Mouse (Mus musculus) spleen, postnatal 36 days (tissue): Measurements from ENCODE around the gene Gm11077.
A peak's percentile ranks its signal among the peaks of the same experiment; 100 is the strongest.

Source experiments
- DNase-seq, 2 experiments: peaks; one replicate each; pipeline ENCODE4 v3.0.0; 2022; ENCODE audit warnings: low spot score in 2 of 2, mixed read lengths in 1 of 2

The Gm11077 gene

GRCm38 (mm10) chr6:140745586-140745985 lies 16.5 kb downstream of the Gm11077 start:
- DNase-seq = no peak

- DNase-seq = no peak
Measured at GRCm38 (mm10) chr6:140747591-140747990, 18.5 kb downstream of the Gm11077 start.

GRCm38 (mm10) chr6:140750371-140751080 lies 21.4 kb downstream of the Gm11077 start:
- DNase-seq = no peak

- DNase-seq = peak in 1 of 2 experiments; percentile 23
Measured at GRCm38 (mm10) chr6:140766365-140766764, 37.3 kb downstream of the Gm11077 start.

- no peak for DNase-seq
Measured at GRCm38 (mm10) chr6:140767237-140767636, 38.2 kb downstream of the Gm11077 start.

DNA sequence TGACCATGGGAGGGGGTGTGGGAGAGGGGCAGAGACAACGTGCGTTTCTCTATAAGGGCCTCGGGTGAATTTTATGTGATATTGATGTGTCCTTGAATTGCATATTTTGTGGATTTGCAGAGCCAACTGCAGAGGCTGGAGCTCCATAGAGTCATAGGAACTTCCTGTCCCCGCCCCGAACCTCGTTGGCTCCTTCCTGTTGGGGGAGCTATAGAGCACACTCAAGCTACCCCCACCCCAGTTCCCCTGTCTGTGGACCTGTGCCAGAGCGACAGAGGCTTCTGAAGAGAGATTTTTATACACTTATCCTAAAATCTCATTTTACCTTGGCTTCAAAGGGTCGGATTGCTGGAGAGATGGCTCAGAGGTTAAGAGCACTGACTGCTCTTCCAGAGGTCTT lies 39.1 kb downstream of the Gm11077 start:
- DNase-seq = no peak

- DNase-seq = no peak
Measured at GRCm38 (mm10) chr6:140768859-140769640, 40.0 kb downstream of the Gm11077 start.

DNA sequence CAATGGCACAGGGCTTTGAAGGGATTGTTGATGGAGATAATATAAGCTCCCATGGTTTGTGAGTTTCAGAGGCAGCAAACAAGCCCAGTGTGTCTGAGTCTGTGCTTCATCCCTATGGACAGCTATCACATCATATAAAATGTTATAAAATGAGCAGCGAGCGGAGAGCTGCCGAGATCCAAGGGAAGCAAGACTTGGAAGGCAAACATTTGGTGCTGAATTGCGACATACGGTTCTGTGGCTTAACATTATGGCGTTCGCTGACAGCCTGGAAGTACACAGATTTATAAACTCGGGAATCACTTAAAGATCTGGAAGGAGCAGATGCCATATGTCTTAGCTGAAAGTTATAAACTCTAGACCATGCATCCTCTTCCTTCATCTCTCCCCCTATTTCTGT lies 47.2 kb downstream of the Gm11077 start:
- no peak for DNase-seq

- no peak for DNase-seq
Measured at GRCm38 (mm10) chr6:140782524-140782923, 53.4 kb downstream of the Gm11077 start.

DNA sequence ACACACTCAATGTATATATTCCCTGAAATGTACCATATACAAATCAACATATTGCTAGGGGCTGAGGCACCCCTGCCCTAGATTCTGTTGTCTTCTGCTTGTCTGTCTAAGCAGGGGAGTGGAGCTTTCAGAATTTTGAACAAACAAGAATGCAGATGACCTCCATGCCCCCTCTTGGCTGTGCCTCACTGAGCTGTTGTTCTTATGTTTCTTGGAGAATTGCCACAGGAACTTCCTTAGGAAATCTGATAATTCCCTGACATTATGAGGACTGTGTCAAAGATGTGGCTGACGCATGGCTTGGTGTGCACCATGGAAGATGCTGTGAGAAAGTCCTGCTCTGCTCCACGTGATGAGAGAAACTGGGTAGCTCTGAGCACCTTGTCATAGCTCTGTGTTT lies 57.0 kb downstream of the Gm11077 start:
- DNase-seq = no peak

DNA sequence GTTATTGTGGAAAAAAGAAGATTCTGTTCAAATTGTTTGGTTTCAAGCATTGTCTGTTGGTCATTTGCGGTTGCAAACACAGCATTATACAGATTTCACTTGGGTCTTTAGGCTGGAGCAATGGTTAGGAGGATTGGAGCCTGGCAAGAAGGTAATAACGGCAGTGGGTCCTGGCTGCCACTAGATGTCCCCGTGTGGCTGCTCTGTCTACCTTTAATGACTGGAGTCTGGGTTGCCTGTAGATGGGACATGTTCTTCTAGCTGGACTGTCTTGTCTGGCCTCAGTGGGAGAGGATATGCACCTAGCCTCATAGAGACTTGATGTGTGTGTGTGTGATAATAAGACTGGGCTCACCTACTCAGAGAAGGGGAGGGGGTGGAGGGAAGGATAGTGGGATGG lies 60.8 kb downstream of the Gm11077 start:
- no peak for DNase-seq

- DNase-seq = no peak
Measured at GRCm38 (mm10) chr6:140793676-140794262, 64.7 kb downstream of the Gm11077 start.

GRCm38 (mm10) chr6:140798841-140799240 lies 69.8 kb downstream of the Gm11077 start:
- DNase-seq = no peak

DNA sequence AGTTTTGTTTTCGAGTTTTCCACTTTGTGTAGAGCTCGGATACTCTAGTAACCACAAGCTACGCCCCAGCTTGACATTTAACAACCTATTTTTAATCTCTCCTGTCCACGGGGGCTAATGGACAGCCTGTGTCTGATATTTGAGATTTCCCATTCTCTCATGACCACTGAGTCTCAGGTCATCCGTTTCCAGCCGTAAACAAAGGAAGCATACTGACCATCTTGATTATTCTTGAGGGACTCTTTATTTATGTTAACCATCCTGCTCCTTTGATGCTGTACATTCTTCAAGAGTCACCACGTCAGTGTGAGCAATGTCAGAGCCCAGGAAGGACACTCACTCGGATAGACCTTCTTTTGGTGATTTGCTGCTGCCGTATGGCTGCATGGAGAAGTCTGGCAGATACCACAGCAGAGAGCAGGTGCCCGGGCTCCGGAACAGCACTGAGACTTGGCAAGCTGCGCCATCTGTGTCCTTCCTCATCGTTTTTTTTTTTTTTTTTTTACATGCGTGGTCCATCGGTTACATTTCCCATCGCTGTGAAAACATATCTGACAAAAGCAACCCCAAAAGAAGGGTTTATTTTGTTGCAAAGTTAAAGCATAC lies 70.5 kb downstream of the Gm11077 start:
- no peak for DNase-seq

DNA sequence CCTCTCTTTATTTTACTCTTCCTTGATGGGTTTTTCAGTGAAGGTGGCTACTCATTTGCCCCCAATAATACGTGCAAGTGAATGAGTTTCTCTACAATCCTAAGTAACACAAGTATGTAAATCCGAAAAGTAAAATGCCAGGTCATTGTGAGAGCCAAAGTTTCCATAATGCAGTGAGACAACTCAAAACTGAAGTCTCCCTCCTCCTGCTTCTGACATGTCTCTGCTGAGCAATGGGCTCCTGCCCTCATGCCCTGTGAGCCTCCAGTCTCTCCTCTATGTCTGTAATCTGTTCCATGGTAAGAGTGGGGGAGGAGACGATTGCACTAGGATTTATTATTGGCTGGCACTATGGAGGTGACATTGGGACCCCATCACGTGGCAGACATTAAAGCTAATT lies 71.5 kb downstream of the Gm11077 start:
- DNase-seq = no peak
